In genomic region chr6:23572401-23572800, GRCm38 (mm10) we compare ENCODE assay signal across 14 mouse cellular contexts.
DNase-seq lines count a peak whose midpoint lies in the region; ATAC-seq lines count a peak whose summit lies in the region.
"Had no signal": no experiment of that assay in that cellular context is flagged by ENCODE, and none has a peak within 500 bp of the region (broad histone marks: within the 10 kb centered on the region; RNA-seq: fewer than 3 reads in every experiment).

No protein-coding gene starts in this region.

- 0 out of 2 replicates have a peak overlapping the region, but pooled peaks have one; percentile 43 for H3K27ac ChIP-seq in midbrain, embryonic 10.5 days (replicated peaks)
- no peak overlapping the region for H3K27ac ChIP-seq in midbrain, embryonic 16.5 days (ENCODE audit: low read length)
- H3K27ac ChIP-seq in midbrain, embryonic 13.5 days: no peak overlapping the region

- no peak overlapping the region for H3K4me2 ChIP-seq in midbrain, embryonic 16.5 days (ENCODE audit: low read length)
- no peak overlapping the region for H3K4me2 ChIP-seq in midbrain, embryonic 13.5 days (replicated peaks)
- H3K4me2 ChIP-seq: liver, embryonic 11.5 days had no signal

- WGBS in midbrain, embryonic 10.5 days: 45% methylated on average over 4 of the region's 4 CpGs
- 22% methylated on average over 4 of the region's 4 CpGs for WGBS in midbrain, embryonic 16.5 days
- 27% methylated on average over 4 of the region's 4 CpGs for WGBS in midbrain, embryonic 13.5 days

- H3K27me3 ChIP-seq in midbrain, embryonic 10.5 days (ENCODE audit: low read depth, poor library complexity, severe bottlenecking): no peaks in the 10 kb centered on the region
- H3K27me3 ChIP-seq in midbrain, embryonic 16.5 days (ENCODE audit: control insufficient read depth, insufficient read depth, low read depth, low read length): no peaks in the 10 kb centered on the region
- no peaks in the 10 kb centered on the region for H3K27me3 ChIP-seq in midbrain, embryonic 13.5 days

- H3K36me3 ChIP-seq in midbrain, embryonic 10.5 days: no peaks in the 10 kb centered on the region
- no peaks in the 10 kb centered on the region for H3K36me3 ChIP-seq in midbrain, embryonic 16.5 days (ENCODE audit: control insufficient read depth, insufficient read depth, low read length)
- no peaks in the 10 kb centered on the region for H3K36me3 ChIP-seq in midbrain, embryonic 13.5 days

- no peak overlapping the region for H3K4me3 ChIP-seq in midbrain, embryonic 10.5 days
- no peak overlapping the region for H3K4me3 ChIP-seq in midbrain, embryonic 16.5 days (ENCODE audit: low read depth, low read length)
- no peak overlapping the region for H3K4me3 ChIP-seq in midbrain, embryonic 13.5 days (replicated peaks)

- H3K4me1 ChIP-seq in midbrain, embryonic 10.5 days: 0 out of 2 replicates have a peak, but pooled peaks cover 8% of the 10 kb centered on the region
- H3K4me1 ChIP-seq in midbrain, embryonic 16.5 days (ENCODE audit: control insufficient read depth, insufficient read depth, low read length): no peaks in the 10 kb centered on the region
- peaks cover 5% of the 10 kb centered on the region; the same call in 1 of the 2 replicates for H3K4me1 ChIP-seq in midbrain, embryonic 13.5 days (replicated peaks)

- no peaks in the 10 kb centered on the region for H3K9me3 ChIP-seq in midbrain, embryonic 10.5 days (replicated peaks)
- H3K9me3 ChIP-seq in midbrain, embryonic 16.5 days (replicated peaks; ENCODE audit: control insufficient read depth, low read length, poor library complexity, severe bottlenecking): no peaks in the 10 kb centered on the region
- H3K9me3 ChIP-seq in midbrain, embryonic 13.5 days: no peaks in the 10 kb centered on the region

- no peak overlapping the region for H3K9ac ChIP-seq in midbrain, embryonic 16.5 days (ENCODE audit: low read depth, low read length)
- H3K9ac ChIP-seq in midbrain, embryonic 13.5 days (replicated peaks): no peak overlapping the region

- no peak for ATAC-seq in cerebellum, adult (ENCODE audit: insufficient number of reproducible peaks, low FRiP score, low TSS enrichment)
- no peak for ATAC-seq in midbrain, embryonic 16.5 days
- 0 out of 2 replicates have a peak, but pooled peaks have one; percentile 40 for ATAC-seq in midbrain, embryonic 13.5 days
- ATAC-seq: forebrain, embryonic 16.5 days had no signal

- peak; percentile 44 for DNase-seq in cerebellum, adult 9-11 months
- peak; percentile 14 for DNase-seq in midbrain, embryonic 10.5 days (ENCODE audit: low spot score)
- no peak for DNase-seq in left cerebral cortex, adult 11 months (ENCODE audit: low spot score)
- DNase-seq in urinary bladder, postnatal 10 days (ENCODE audit: low spot score): no peak
- DNase-seq: adrenal gland, adult 2 months; kidney, adult 8-10 months; left cerebral cortex, postnatal 4 days; right cerebral cortex, adult 18-20 months; thymus, postnatal 14 days had no signal

Comparison
In these comparisons a context has a peak if more than half of its experiments do, and no peak if none do; other contexts are left out.
1. DNase-seq: peak in cerebellum, adult 9-11 months (single experiment) and midbrain, embryonic 10.5 days (single experiment); none in left cerebral cortex, adult 11 months (single experiment) and urinary bladder, postnatal 10 days (single experiment).